Mouse (Mus musculus): ENCODE data around the gene Tnfaip1. TPM values are rescaled to one million over a fixed set of nuclear protein-coding genes. Genes with fewer than 3 reads are reported as not detected.
"Not testable (repeated sequence)": the region's sequence is repeated elsewhere in the genome, so short reads cannot be mapped to it uniquely, and the experiment has no call there.

The Tnfaip1 gene
- polyA plus RNA-seq (2015; fragmentation: Nextera tagmentation; extraction: Ambion mirVana), result 12.9 and 13.1 TPM in 2 replicates

DNA sequence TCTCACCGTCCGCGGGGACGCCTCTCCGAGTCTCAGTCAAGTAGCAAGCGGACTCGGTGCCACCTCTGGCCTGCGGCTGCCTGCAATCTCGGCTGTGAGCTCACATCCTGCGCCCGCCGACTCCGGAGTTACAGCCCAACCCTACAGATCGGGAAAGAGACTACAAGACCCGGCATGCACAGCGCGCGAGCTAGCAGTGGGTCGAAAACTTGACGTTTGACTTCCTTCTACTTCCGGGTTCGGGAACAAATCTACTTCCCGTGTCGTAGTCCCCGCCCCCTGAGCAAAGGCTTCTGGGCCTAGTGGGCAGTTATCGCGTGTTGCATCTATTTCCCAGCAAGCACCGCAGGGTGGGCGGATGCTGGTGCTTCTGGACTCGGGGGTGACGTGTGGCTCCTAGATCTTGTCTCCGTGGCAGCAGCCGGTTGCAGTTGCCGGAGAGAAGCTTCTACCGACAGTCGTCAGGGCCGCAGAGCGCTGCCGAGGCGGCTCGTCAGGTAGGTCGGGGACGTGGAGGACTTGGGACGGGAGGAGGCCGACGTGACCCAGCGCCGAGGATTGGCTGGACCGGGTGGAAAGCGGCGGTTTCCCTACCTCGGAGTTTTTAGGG, at the start of gene Tnfaip1, which contains the start of gene Ift20:
Gene Tnfaip1, minus strand, starts transcription at position 253 of the 610 bp plus-strand sequence.
Gene Ift20, plus strand, starts transcription at position 282 of the 610 bp plus-strand sequence.
- peak within 1 kb of the TSS; percentile 93 for H3K4me2 ChIP-seq (ENCODE audit: low read depth, low read length)
- peaks cover 26% of the 10 kb centered on the region for H3K36me3 ChIP-seq (replicated peaks; ENCODE audit: insufficient read depth, low read length)
- under 1% methylated on average over 52 of the region's 52 CpGs for WGBS (ENCODE audit: insufficient replicate concordance)
- peak within 1 kb of the TSS; percentile 80 for H3K4me3 ChIP-seq (ENCODE audit: low read depth, low read length)
- H3K9me3 ChIP-seq (ENCODE audit: low read length), result no peaks in the 10 kb centered on the region
- peak within 1 kb of the TSS; percentile 95 for H3K27ac ChIP-seq (ENCODE audit: low read depth)
- TF ChIP-seq CTCF (IDR thresholded peaks at IDR 0.05; ENCODE audit: low read depth) (no peak), EP300 (IDR thresholded peaks at IDR 0.05; ENCODE audit: low read depth) (peak; percentile 74; the same call in 1 of the 2 replicates)
- DNase-seq, result peak; percentile 98
- no peaks in the 10 kb centered on the region for H3K27me3 ChIP-seq (ENCODE audit: insufficient read depth, low read length)
- H3K9ac ChIP-seq (replicated peaks), result peak within 1 kb of the TSS; percentile 93
- H3K4me1 ChIP-seq (ENCODE audit: insufficient read depth), result peaks cover 25% of the 10 kb centered on the region
- ATAC-seq, result peak; percentile 96

- no peak for ATAC-seq
- peaks cover 14% of the 10 kb centered on the region; the same call in 1 of the 2 replicates for H3K36me3 ChIP-seq (replicated peaks; ENCODE audit: insufficient read depth, low read length)
- 50% methylated on average over 6 of the region's 6 CpGs for WGBS (ENCODE audit: insufficient replicate concordance)
These were observed 46.7 kb upstream of the Tnfaip1 start for GRCm38 (mm10) chr11:78582848-78583247.

DNA sequence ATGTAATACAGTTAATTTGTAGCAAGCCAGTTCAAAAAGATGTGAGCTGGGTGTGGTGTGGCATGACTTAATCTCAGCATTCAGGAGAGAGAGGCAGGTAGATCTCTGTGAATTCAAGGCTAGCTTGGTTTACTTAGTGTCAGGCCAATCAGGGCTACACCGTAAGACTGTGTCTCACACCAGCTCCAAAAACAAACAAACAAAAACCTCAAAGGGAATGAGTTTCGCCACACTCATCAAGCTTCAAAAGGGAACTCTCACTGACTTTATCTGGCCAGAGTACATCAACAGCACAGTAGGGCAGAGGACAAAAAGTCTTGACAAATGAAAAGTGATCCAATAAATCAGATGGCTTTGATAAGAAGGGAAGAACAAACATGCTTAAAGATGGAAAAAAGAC, 38.8 kb upstream of the Tnfaip1 start:
- H3K27ac ChIP-seq (ENCODE audit: low read depth), result peak overlapping the region; percentile 83
- H3K36me3 ChIP-seq (replicated peaks; ENCODE audit: insufficient read depth, low read length), result 0 out of 2 replicates have a peak, but pooled peaks cover 4% of the 10 kb centered on the region
- DNase-seq (no peak), ATAC-seq (peak; percentile 93)
- no peaks in the 10 kb centered on the region for H3K9me3 ChIP-seq (ENCODE audit: low read length)
- H3K27me3 ChIP-seq (ENCODE audit: insufficient read depth, low read length), result no peaks in the 10 kb centered on the region
- no peak overlapping the region for H3K9ac ChIP-seq (replicated peaks)
- TF ChIP-seq EP300 (IDR thresholded peaks at IDR 0.05; ENCODE audit: low read depth) (peak; percentile 13; the same call in 1 of the 2 replicates), CTCF (IDR thresholded peaks at IDR 0.05; ENCODE audit: low read depth) (no peak)
- H3K4me2 ChIP-seq (ENCODE audit: low read depth, low read length), result no peak overlapping the region
- WGBS (ENCODE audit: insufficient replicate concordance), result 65% methylated on average over 2 of the region's 2 CpGs
- peaks cover 5% of the 10 kb centered on the region for H3K4me1 ChIP-seq (ENCODE audit: insufficient read depth)
- no peak overlapping the region for H3K4me3 ChIP-seq (ENCODE audit: low read depth, low read length)

More at GRCm38 (mm10) chr11:78582848-78583247, 46.7 kb upstream of the Tnfaip1 start:
- no peak overlapping the region for H3K9ac ChIP-seq (replicated peaks)
- no peaks in the 10 kb centered on the region for H3K9me3 ChIP-seq (ENCODE audit: low read length)
- no peak overlapping the region for H3K27ac ChIP-seq (ENCODE audit: low read depth)
- H3K27me3 ChIP-seq (ENCODE audit: insufficient read depth, low read length), result no peaks in the 10 kb centered on the region
- H3K4me2 ChIP-seq (ENCODE audit: low read depth, low read length), result no peak overlapping the region
- DNase-seq, result no peak
- no peak overlapping the region for H3K4me3 ChIP-seq (ENCODE audit: low read depth, low read length)
- TF ChIP-seq EP300 (IDR thresholded peaks at IDR 0.05; ENCODE audit: low read depth) (peak; percentile 77), CTCF (IDR thresholded peaks at IDR 0.05; ENCODE audit: low read depth) (no peak)
- H3K4me1 ChIP-seq (ENCODE audit: insufficient read depth), result no peaks in the 10 kb centered on the region

GRCm38 (mm10) chr11:78574536-78574935, 38.4 kb upstream of the Tnfaip1 start:
- H3K9me3 ChIP-seq (ENCODE audit: low read length), result no peaks in the 10 kb centered on the region
- 0 out of 2 replicates have a peak, but pooled peaks cover 4% of the 10 kb centered on the region for H3K36me3 ChIP-seq (replicated peaks; ENCODE audit: insufficient read depth, low read length)
- no peak overlapping the region for H3K4me2 ChIP-seq (ENCODE audit: low read depth, low read length)
- ATAC-seq, result peak; percentile 51
- peak overlapping the region; percentile 41 for H3K27ac ChIP-seq (ENCODE audit: low read depth)
- TF ChIP-seq CTCF (IDR thresholded peaks at IDR 0.05; ENCODE audit: low read depth), result no peak
- TF ChIP-seq EP300 (IDR thresholded peaks at IDR 0.05; ENCODE audit: low read depth), result 0 out of 2 replicates have a peak, but pooled peaks have one; percentile 2
- WGBS (ENCODE audit: insufficient replicate concordance), result 50% methylated on average over 3 of the region's 3 CpGs
- peaks cover 5% of the 10 kb centered on the region for H3K4me1 ChIP-seq (ENCODE audit: insufficient read depth)
- no peak for DNase-seq
- H3K27me3 ChIP-seq (ENCODE audit: insufficient read depth, low read length), result no peaks in the 10 kb centered on the region
- no peak overlapping the region for H3K4me3 ChIP-seq (ENCODE audit: low read depth, low read length)
- H3K9ac ChIP-seq (replicated peaks), result no peak overlapping the region

GRCm38 (mm10) chr11:78574031-78574430, 37.9 kb upstream of the Tnfaip1 start:
- H3K36me3 ChIP-seq (replicated peaks; ENCODE audit: insufficient read depth, low read length); H3K4me1 ChIP-seq (ENCODE audit: insufficient read depth); ATAC-seq; H3K4me2 ChIP-seq (ENCODE audit: low read depth, low read length); H3K27me3 ChIP-seq (ENCODE audit: insufficient read depth, low read length); H3K9ac ChIP-seq (replicated peaks); DNase-seq; H3K9me3 ChIP-seq (ENCODE audit: low read length); H3K4me3 ChIP-seq (ENCODE audit: low read depth, low read length); H3K27ac ChIP-seq (ENCODE audit: low read depth): not testable (repeated sequence)
- WGBS (ENCODE audit: insufficient replicate concordance), result 75% methylated on average over 3 of the region's 4 CpGs

DNA sequence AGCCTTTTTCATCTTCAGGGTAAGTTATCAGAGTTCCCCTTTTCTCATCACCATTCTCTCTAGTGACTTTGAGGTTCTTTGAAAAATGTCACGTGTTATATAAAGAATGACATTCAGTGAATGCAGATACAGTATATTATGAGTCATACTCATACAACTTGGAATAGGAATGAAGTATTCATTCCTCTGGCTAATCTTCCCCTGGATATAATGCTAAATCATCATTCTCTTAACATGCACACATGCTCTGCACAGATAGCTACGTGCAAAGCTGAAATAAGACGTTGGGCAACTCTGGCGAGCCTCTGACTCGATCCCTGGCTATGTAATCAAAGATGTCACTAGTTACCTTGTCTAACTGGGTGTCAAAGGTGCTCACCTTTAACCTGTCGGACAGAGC, 35.7 kb upstream of the Tnfaip1 start:
- Histone ChIP-seq H3K4me2 (ENCODE audit: low read depth, low read length) (no peak overlapping the region), H3K36me3 (replicated peaks; ENCODE audit: insufficient read depth, low read length) (0 out of 2 replicates have a peak, but pooled peaks cover 2% of the 10 kb centered on the region), H3K4me3 (ENCODE audit: low read depth, low read length) (no peak overlapping the region), H3K9me3 (ENCODE audit: low read length) (no peaks in the 10 kb centered on the region), H3K27me3 (ENCODE audit: insufficient read depth, low read length) (no peaks in the 10 kb centered on the region), H3K9ac (replicated peaks) (no peak overlapping the region), H3K4me1 (ENCODE audit: insufficient read depth) (peaks cover 5% of the 10 kb centered on the region), H3K27ac (ENCODE audit: low read depth) (no peak overlapping the region)
- DNase-seq, result no peak
- TF ChIP-seq CTCF (IDR thresholded peaks at IDR 0.05; ENCODE audit: low read depth) (no peak), EP300 (IDR thresholded peaks at IDR 0.05; ENCODE audit: low read depth) (no peak)
- no peak for ATAC-seq
- WGBS (ENCODE audit: insufficient replicate concordance), result 45% methylated on average over 6 of the region's 6 CpGs
